Mouse (Mus musculus): ENCODE measurements around the gene 4932438A13Rik.

The 4932438A13Rik gene

DNA sequence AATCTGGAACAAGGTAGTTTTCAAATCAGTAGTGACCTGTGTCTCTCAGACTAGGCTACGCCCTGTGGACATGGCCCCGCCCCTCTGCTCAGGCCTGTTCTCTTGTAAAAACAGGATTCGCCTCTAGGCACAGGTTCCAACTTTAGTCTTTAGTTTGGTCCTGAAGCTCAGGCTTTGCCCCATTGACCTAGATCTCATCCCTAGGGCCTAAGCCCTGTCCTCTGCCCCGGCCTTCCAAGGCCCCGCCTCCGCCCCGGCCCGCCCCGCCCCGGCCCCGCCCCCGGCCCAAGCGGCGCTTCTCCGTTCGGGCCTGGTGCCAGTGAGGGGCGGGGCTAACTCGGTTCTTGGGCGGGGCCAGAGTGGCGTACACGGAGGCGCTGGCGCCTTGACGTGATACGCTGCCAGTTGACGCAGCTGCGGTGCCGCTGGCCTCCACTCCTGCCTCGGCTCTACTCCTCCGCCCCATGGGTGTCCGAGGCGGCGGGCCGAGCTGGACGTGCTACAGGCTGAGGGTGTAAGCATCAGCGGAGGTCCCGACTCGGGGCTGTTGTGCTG, at the start of gene 4932438A13Rik:
4932438A13Rik (plus strand) TSS at position 384 of the 555 bp plus-strand sequence.
- peak; percentile 99 for DNase-seq (ENCODE audit: extremely low spot score)

DNA sequence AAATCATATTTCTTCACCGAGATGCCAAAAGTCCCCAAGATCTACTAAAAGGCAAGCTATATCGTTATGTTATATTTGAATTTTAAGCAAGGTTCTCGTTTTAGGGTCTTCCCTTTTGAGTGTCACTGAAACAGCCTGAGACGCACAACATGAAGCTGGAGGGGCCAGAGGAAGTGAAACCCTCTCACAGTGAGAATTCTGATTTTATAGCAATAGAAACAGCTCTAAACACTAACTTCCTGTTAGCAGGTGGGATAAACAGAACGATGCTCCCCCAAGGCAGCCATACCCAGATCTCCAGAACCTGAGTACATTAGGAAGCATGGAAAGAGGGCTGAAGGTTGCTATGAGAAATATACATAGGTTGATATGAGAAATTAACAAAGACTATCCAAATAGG, 46.3 kb upstream of the 4932438A13Rik start:
- DNase-seq (ENCODE audit: extremely low spot score), result no peak

GRCm38 (mm10) chr3:36819402-36819801, 43.5 kb upstream of the 4932438A13Rik start:
- no peak for DNase-seq (ENCODE audit: extremely low spot score)

- DNase-seq (ENCODE audit: extremely low spot score), result no peak
Observed at GRCm38 (mm10) chr3:36821037-36821436, 41.9 kb upstream of the 4932438A13Rik start.

GRCm38 (mm10) chr3:36825098-36825497, 37.8 kb upstream of the 4932438A13Rik start:
- no peak for DNase-seq (ENCODE audit: extremely low spot score)

DNA sequence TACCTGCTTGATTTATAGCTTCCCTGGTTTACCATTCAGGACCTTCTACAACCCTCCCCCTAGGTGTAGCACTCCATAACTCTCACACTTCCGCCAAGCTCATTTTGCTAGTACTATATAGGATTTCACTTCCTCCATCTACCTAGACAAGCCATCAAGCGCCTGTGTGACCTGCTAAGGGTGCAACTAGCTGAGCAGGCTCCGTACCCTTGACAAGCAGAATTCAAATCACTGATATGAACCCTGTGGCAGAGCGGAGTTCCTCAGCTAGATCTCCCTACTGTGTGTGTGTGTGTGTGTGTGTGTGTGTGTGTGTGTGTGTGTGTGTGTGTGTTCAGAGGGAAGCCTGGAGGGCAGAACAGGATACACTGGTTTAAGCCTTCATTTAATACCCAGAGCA, 37.4 kb upstream of the 4932438A13Rik start:
- DNase-seq (ENCODE audit: extremely low spot score), result no peak

DNA sequence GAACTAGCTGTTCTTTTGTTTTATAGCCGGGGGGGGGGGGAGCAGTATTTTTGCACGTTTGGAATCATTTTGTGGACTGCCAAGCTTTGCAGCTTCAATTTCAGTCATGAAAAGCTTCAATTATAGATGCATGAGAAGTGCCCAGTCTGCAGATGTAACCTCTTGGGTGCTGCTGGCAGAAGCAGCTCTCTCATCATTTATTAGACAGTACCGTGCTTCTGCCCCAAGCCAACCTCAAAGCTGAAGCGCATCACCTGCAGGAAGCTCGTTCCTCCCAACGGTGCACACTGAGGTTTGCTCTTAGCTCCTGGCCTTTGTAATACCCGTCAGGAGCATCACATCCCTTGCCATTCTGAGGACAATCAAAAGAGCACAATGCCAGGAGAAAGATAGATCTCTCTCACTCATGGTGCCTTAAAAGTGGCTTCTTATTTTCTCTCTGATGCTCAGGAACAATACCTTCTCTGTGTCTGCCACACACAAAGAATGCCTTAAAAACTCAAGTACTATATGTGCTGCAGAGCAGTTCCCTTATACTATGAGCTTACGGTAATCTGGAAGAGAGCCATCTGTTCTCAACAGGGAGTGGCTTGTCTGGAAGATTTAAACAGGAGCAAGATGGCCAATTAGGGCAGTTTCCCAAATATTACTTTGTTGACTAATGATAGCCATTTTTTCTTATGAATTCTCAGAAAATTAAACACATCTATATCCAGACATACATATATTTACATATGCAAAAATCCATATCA, 35.5 kb upstream of the 4932438A13Rik start:
- DNase-seq (ENCODE audit: extremely low spot score), result no peak

GRCm38 (mm10) chr3:36830218-36830617, 32.7 kb upstream of the 4932438A13Rik start:
- no peak for DNase-seq (ENCODE audit: extremely low spot score)

DNA sequence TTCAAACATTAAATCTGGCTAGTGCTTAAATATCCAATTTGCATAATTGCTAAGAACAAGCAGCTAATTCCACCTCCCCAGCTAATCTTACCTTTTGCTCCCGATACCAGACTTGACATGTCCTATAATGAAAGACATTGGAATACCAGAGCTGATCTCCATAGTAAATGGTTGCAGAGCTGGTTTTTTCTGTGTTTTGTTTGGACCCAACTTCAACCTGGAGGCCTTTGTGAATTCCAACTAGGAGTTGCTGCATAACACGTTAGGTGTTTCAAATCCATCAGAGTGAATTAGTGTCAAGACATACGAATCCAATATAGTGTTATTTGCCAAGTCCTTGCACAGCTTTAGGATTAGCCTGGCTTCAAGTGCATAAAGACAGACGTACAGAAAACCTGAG, 28.5 kb upstream of the 4932438A13Rik start:
- no peak for DNase-seq (ENCODE audit: extremely low spot score)

DNA sequence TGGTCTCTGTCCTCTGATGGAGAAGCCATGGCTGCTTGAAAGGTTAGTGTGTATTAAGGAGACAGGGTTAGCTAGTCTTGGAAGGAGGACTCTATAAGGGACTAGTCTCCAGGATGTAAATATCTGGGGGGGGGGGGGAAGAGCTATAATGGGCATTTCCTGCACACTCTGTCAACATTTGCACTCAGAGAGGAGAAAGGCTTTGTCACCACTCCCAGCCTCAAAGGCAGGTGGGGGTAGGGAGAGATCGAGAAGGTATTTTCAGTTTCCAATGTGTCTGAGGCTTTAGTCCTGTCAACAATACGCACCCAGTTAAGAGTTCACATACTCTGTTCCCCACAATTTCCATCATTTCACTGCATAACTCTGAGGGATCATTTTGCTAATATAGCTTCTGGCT, 28.1 kb upstream of the 4932438A13Rik start:
- DNase-seq (ENCODE audit: extremely low spot score), result no peak

GRCm38 (mm10) chr3:36835525-36836203, 27.2 kb upstream of the 4932438A13Rik start:
- DNase-seq (ENCODE audit: extremely low spot score), result peak; percentile 43

GRCm38 (mm10) chr3:36836833-36837232, 26.1 kb upstream of the 4932438A13Rik start:
- DNase-seq (ENCODE audit: extremely low spot score), result no peak

GRCm38 (mm10) chr3:36840650-36841555, 22.0 kb upstream of the 4932438A13Rik start:
- DNase-seq (ENCODE audit: extremely low spot score), result peak; percentile 75

GRCm38 (mm10) chr3:36853733-36854440, 9.0 kb upstream of the 4932438A13Rik start:
- DNase-seq (ENCODE audit: extremely low spot score), result no peak

DNA sequence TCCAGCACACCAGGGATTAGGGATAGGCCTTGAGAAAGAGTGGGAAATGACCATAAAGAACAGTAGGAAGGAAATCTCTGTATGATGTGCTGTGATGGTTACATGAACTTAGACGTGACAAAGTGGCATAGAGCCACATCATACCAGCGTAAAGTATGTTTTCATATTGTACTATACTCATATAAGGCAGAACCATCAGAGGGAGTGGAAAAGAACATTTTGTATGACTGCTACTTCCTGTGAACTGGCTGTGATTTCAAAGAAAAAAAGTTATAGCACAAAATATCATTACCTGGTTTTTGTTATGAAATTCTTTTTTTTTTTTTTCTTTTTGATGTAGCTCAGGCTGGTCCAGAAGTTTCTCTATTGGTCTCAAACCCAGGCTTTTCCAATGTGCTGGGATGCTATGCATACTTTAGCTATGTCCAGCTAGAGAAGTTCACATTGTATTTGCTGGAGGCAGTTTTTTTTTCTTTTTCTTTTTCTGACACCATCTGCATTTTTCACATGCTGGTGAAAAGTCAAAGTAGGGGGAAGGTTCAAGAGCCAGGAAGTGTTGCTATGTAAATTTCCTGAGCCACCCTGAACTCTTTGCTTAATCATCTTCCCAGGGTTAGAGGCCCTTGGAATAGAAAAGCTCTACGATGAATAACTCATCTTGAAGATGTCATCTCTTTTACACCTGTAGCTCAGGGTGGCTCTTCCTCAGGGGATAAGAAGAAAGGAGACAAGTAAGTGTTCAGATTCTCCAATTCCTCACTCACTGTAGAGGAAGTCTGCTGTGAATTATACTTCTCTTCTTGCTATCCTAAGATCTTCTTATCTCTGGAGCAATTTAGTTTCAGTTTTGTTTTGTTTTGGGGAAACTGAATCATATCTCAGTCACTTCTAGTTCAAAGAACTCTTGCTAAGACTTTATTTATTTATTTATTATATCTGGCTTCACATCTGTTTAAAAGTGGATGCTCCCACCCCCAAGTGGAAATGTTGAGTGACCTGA, 1.2 kb upstream of the 4932438A13Rik start:
- no peak for DNase-seq (ENCODE audit: extremely low spot score)

- no peak for DNase-seq (ENCODE audit: extremely low spot score)
Observed at GRCm38 (mm10) chr3:36863427-36863826, 523 bp downstream of the 4932438A13Rik start.

DNA sequence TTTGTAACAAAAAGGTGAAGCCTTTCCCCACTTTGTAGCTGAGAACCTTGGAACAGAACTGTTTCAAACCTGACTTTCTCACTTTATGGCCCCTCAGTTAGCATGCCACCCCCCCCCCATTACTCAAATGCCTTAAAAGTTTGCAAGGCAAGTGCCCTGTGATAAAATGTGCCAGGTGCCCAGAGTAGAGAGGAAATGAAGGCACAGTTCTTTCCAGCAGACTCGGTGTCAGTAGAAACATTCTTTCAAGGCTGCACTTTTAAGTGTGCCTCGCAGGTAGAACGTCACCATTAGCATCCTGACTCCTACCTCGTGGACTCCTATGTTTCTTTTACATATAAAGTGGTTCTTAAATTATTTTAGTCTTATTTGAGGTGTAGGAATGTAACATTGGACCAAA, 977 bp downstream of the 4932438A13Rik start:
- DNase-seq (ENCODE audit: extremely low spot score), result no peak

- DNase-seq (ENCODE audit: extremely low spot score), result no peak
Observed at GRCm38 (mm10) chr3:36864466-36864865, 1.6 kb downstream of the 4932438A13Rik start.

DNA sequence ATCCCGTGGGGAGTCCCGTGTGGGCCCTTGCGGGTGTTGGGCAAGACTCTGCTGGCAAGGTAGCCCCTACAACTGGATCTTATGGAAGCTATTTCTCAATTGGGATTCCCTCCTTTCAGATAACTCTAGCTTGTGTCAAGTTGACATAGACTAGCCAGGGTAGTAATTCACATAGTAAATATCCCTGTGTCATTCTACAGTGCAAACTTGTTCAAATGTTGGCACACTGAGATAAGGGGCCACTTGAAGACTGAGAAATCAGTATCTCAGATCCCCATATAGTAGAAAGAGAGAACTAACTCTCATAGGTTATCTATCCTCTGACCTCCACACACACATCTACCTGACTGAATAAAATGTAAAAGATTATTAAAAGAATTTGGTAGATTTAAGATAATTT, 42.5 kb downstream of the 4932438A13Rik start:
- no peak for DNase-seq (ENCODE audit: extremely low spot score)

- no peak for DNase-seq (ENCODE audit: extremely low spot score)
Observed at GRCm38 (mm10) chr3:36917832-36918231, 54.9 kb downstream of the 4932438A13Rik start.
